Mouse (Mus musculus) heart, postnatal 0 days (tissue): Measurements from ENCODE around the gene Eif3l.

Source experiments
- CTCF ChIP-seq: IDR thresholded peaks from 2 replicates; pipeline ENCODE4 v1.5.1; 2016; ENCODE audit warnings: antibody characterized with exemption, control low read depth, low read depth
- EP300 ChIP-seq: IDR thresholded peaks from 2 replicates; pipeline ENCODE4 v1.6.1; 2016; ENCODE audit warnings: antibody characterized with exemption, low read depth

DNA sequence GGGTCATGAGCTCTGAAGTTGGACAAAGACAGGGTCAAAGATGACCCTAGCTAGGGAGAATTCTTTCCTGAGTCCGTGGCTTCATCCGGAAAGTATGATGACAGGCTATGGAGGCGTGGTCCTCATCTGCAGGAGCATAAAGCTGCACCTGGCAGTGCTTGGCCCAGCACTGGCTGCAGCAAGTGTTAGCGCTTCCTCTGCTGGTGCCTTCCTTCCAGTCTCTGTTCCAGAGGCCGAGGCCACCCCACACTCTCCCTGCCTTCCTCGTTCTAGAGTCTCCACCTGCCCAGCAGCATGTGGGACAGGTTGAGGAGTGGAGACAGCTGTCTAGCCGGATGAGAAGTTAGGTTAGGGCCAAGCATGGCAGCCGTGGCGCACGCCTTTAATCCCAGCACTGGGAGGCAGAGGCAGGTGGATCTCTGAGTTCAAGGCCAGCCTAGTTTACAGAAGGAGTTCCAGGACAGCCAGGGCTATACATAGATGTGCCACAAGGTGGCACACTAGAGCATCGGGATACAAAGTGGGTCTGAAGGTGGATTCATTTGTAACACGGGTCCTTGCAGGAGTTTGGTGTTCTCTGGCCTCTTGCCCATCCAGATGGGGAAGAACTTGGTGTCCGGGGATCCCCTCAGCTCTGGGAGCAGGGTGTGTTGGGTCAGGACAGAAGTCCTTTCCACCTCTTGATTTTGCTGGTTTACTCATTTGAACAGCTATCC lies 51.4 kb downstream of the Eif3l start:
- TF ChIP-seq CTCF: peak; percentile 70
- no peak for TF ChIP-seq EP300
